Mouse (Mus musculus): Measurements from ENCODE around the gene Wrap53. TPM values are rescaled to one million over a fixed set of nuclear protein-coding genes. Genes with fewer than 3 reads are reported as not detected.
"Not testable (repeated sequence)": the region's sequence is repeated elsewhere in the genome, so short reads cannot be mapped to it uniquely, and the experiment has no call there.

The Wrap53 gene
- total RNA-seq, 4 experiments from 2014 or later, result 12.2 to 17.8 (median 12.3) TPM

GRCm38 (mm10) chr11:69532480-69533150 is 47.4 kb downstream of the Wrap53 start:
- DNase-seq (ENCODE audit: low spot score in 2 of 2), result no peak

GRCm38 (mm10) chr11:69530755-69531154 is 49.3 kb downstream of the Wrap53 start:
- not testable (repeated sequence) for DNase-seq (ENCODE audit: low spot score in 2 of 2)

- not testable (repeated sequence) for DNase-seq (ENCODE audit: low spot score in 2 of 2)
These were observed 49.8 kb downstream of the Wrap53 start for GRCm38 (mm10) chr11:69530281-69530680.

GRCm38 (mm10) chr11:69528031-69528390 is 52.0 kb downstream of the Wrap53 start:
- no peak for DNase-seq (ENCODE audit: low spot score in 2 of 2)

GRCm38 (mm10) chr11:69527098-69528030 is 52.7 kb downstream of the Wrap53 start:
- DNase-seq (ENCODE audit: low spot score in 2 of 2), result no peak

- DNase-seq (ENCODE audit: low spot score in 2 of 2), result no peak
These were observed 53.4 kb downstream of the Wrap53 start for GRCm38 (mm10) chr11:69526631-69527030.

GRCm38 (mm10) chr11:69525661-69526060 is 54.4 kb downstream of the Wrap53 start:
- DNase-seq (ENCODE audit: low spot score in 2 of 2), result no peak

GRCm38 (mm10) chr11:69523651-69524050 is 56.4 kb downstream of the Wrap53 start:
- DNase-seq (ENCODE audit: low spot score in 2 of 2), result no peak

GRCm38 (mm10) chr11:69521526-69522149 is 58.4 kb downstream of the Wrap53 start:
- DNase-seq (ENCODE audit: low spot score in 2 of 2), result no peak

GRCm38 (mm10) chr11:69519976-69520375 is 60.1 kb downstream of the Wrap53 start:
- DNase-seq (ENCODE audit: low spot score in 2 of 2), result no peak

- no peak for DNase-seq (ENCODE audit: low spot score in 2 of 2)
These were observed 63.4 kb downstream of the Wrap53 start for GRCm38 (mm10) chr11:69516661-69517060.

- DNase-seq (ENCODE audit: low spot score in 2 of 2), result no peak
These were observed 63.9 kb downstream of the Wrap53 start for GRCm38 (mm10) chr11:69516151-69516640.

GRCm38 (mm10) chr11:69513840-69514239 is 66.2 kb downstream of the Wrap53 start:
- DNase-seq (ENCODE audit: low spot score in 2 of 2), result peak in 1 of 2 experiments; percentile 49

Other genes starting within 250 kb of the Wrap53 start
- gene Rnf227, start 239.8 kb downstream of the Wrap53 start, total RNA-seq (2022), result 100 to 1,000 TPM; 119 to 129 (median 121) TPM
- gene Chd3, start 210.8 kb downstream of the Wrap53 start, total RNA-seq (2022), result 100 to 1,000 TPM; 435 to 510 (median 495) TPM
- 100 to 1,000 TPM; 101 to 126 (median 111) TPM for gene Naa38, start 184.8 kb downstream of the Wrap53 start, total RNA-seq (2022)
- gene Cyb5d1, start 184.6 kb downstream of the Wrap53 start, total RNA-seq (2022), result 10 to 100 TPM; 37.5 to 51.2 (median 46.5) TPM
- 1 to 10 TPM; 2.2 to 2.8 (median 2.5) TPM for gene Tmem88, start 182.0 kb downstream of the Wrap53 start, total RNA-seq (2022)
- 10 to 100 TPM; 32.3 to 36.4 (median 34.8) TPM for gene Kdm6b, start 166.6 kb downstream of the Wrap53 start, total RNA-seq (2022)
- gene Dnah2, start 31.1 kb downstream of the Wrap53 start, total RNA-seq (2022), result 1 to 10 TPM; 3.1 to 6.3 (median 5.0) TPM
- 100 to 1,000 TPM; 115 to 132 (median 124) TPM for gene Efnb3, start 20.1 kb downstream of the Wrap53 start, total RNA-seq (2022)
- gene Trp53, start 104 bp upstream of the Wrap53 start, total RNA-seq (2022), result 10 to 100 TPM; 27.7 to 36.7 (median 33.7) TPM
- gene Atp1b2, start 25.7 kb upstream of the Wrap53 start, total RNA-seq (2022), result 100 to 1,000 TPM; 386 to 493 (median 443) TPM
- under 1 TPM in 2 of 4 experiments, not detected in 2; 0.59 to 0.92 TPM for gene Shbg, start 37.6 kb upstream of the Wrap53 start, total RNA-seq (2022)
- 10 to 100 TPM; 13.3 to 19.2 (median 14.8) TPM for gene Sat2, start 41.8 kb upstream of the Wrap53 start, total RNA-seq (2022)
- gene Fxr2, start 52.7 kb upstream of the Wrap53 start, total RNA-seq (2022), result 100 to 1,000 TPM; 132 to 154 (median 139) TPM
- not detected for gene Sox15, start 75.1 kb upstream of the Wrap53 start, total RNA-seq (2022)
- gene Mpdu1, start 82.4 kb upstream of the Wrap53 start, total RNA-seq (2022), result 10 to 100 TPM; 51.3 to 60.6 (median 56.8) TPM
- 100 to 1,000 TPM in 1 of 4 experiments, 10 to 100 TPM in 3; 10.8 to 113 (median 55.2) TPM for gene Cd68, start 85.9 kb upstream of the Wrap53 start, total RNA-seq (2022)
- gene Eif4a1, start 92.2 kb upstream of the Wrap53 start, total RNA-seq (2022), result 100 to 1,000 TPM; 319 to 328 (median 325) TPM
- gene Senp3, start 101.8 kb upstream of the Wrap53 start, total RNA-seq (2022), result 100 to 1,000 TPM in 3 of 4 experiments, 10 to 100 TPM in 1; 82.9 to 123 (median 105) TPM
- gene Tnfsf13, start 105.5 kb upstream of the Wrap53 start, total RNA-seq (2022), result 1 to 10 TPM; 2.9 to 3.8 (median 3.2) TPM
- 10 to 100 TPM in 3 of 4 experiments, 1 to 10 TPM in 1; 9.5 to 17.3 (median 14.4) TPM for gene Tnfsf12, start 115.6 kb upstream of the Wrap53 start, total RNA-seq (2022)
- 1 to 10 TPM in 3 of 4 experiments, under 1 TPM in 1; 0.83 to 2.2 (median 1.3) TPM for gene Tnfsfm13, start 115.8 kb upstream of the Wrap53 start, total RNA-seq (2022)
- 10 to 100 TPM; 53.8 to 60.8 (median 59.1) TPM for gene Polr2a, start 178.4 kb upstream of the Wrap53 start, total RNA-seq (2022)
- not detected for gene Slc35g3, start 181.7 kb upstream of the Wrap53 start, total RNA-seq (2022)
- 100 to 1,000 TPM; 121 to 145 (median 129) TPM for gene Zbtb4, start 185.7 kb upstream of the Wrap53 start, total RNA-seq (2022)
- gene Chrnb1, start 215.7 kb upstream of the Wrap53 start, total RNA-seq (2022), result 1 to 10 TPM in 3 of 4 experiments, under 1 TPM in 1; 0.49 to 2.2 (median 1.1) TPM
- 10 to 100 TPM; 26.1 to 36.5 (median 30.6) TPM for gene Fgf11, start 221.6 kb upstream of the Wrap53 start, total RNA-seq (2022)
- gene Tmem102, start 225.4 kb upstream of the Wrap53 start, total RNA-seq (2022), result under 1 TPM in 2 of 4 experiments, not detected in 2; 0.17 to 0.47 TPM
- gene Gm39566, start 235.0 kb upstream of the Wrap53 start, total RNA-seq (2022), result not detected
- not detected for gene Spem2, start 238.2 kb upstream of the Wrap53 start, total RNA-seq (2022)
- under 1 TPM in 2 of 4 experiments, not detected in 2; 0.31 to 0.75 TPM for gene Spem1, start 241.9 kb upstream of the Wrap53 start, total RNA-seq (2022)